Mouse (Mus musculus) spleen, adult 2 months (tissue): ENCODE results near the gene Rpl27. TPM values are rescaled to one million over a fixed set of nuclear protein-coding genes. Genes with fewer than 3 reads are reported as not detected.

ENCODE experiments used
- DNase-seq, 2 experiments: peaks; one replicate each; pipeline versions ENCODE4 v3.0.0 to v3.0.0-alpha.2; 2012 to 2021; ENCODE audit warnings: low spot score in 2 of 2, low read depth in 1 of 2
- H3K27ac ChIP-seq: fragments of 200-500 bp; 2 replicates; pipeline ENCODE4 v1.5.1; 2012; ENCODE audit warnings: low read length, inconsistent platforms; ENCODE audit not compliant: insufficient read depth
- H3K27me3 ChIP-seq: fragments of 200-500 bp; 2 replicates; pipeline ENCODE4 v1.6.1; 2012; ENCODE audit warnings: mild to moderate bottlenecking, moderate library complexity, low read length, inconsistent platforms; ENCODE audit not compliant: control insufficient read depth, insufficient read depth
- H3K36me3 ChIP-seq: fragments of 200-500 bp; 2 replicates; pipeline ENCODE4 v1.6.1; 2012; ENCODE audit warnings: mild to moderate bottlenecking, low read length, inconsistent platforms; ENCODE audit not compliant: control insufficient read depth, insufficient read depth
- H3K4me1 ChIP-seq: fragments of 200-500 bp; 2 replicates; pipeline ENCODE4 v1.6.1; 2011; ENCODE audit warnings: inconsistent platforms; ENCODE audit not compliant: control insufficient read depth, insufficient read depth, insufficient read length
- H3K4me3 ChIP-seq: fragments of 200-500 bp; 2 replicates; pipeline ENCODE4 v1.5.1; 2011; ENCODE audit warnings: mild to moderate bottlenecking, inconsistent platforms; ENCODE audit not compliant: insufficient read depth, insufficient read length; ENCODE audit errors: extremely low read depth
- CTCF ChIP-seq: fragments of 200-500 bp; IDR thresholded peaks from 2 replicates; pipeline ENCODE4 v1.5.1; 2011; ENCODE audit warnings: mild to moderate bottlenecking, inconsistent platforms; ENCODE audit not compliant: insufficient read depth, insufficient read length, insufficient replicate concordance; ENCODE audit errors: extremely low read depth
- POLR2A ChIP-seq: fragments of 200-500 bp; IDR thresholded peaks from 2 replicates; pipeline ENCODE4 v1.6.1; 2011; ENCODE audit warnings: low read depth, low read length, inconsistent platforms
- WGBS: fragments of 180-500 bp; shearing (Covaris S2); methylation state at CpG from one replicate; pipeline ENCODE4 v1.1.7; 2018; 5-methylcytosine and 5-hydroxymethylcytosine counted together
- polyA plus RNA-seq: library from polyadenylated mRNA; depleted of rRNA; stranded (reverse); fragments of >200 nt; gene quantifications from 2 replicates; pipeline ENCODE4 v1.2.3, GENCODE M21; 2012; rRNA removed

Gene Rpl27
- polyA plus RNA-seq, result 430 and 509 TPM in 2 replicates

DNA sequence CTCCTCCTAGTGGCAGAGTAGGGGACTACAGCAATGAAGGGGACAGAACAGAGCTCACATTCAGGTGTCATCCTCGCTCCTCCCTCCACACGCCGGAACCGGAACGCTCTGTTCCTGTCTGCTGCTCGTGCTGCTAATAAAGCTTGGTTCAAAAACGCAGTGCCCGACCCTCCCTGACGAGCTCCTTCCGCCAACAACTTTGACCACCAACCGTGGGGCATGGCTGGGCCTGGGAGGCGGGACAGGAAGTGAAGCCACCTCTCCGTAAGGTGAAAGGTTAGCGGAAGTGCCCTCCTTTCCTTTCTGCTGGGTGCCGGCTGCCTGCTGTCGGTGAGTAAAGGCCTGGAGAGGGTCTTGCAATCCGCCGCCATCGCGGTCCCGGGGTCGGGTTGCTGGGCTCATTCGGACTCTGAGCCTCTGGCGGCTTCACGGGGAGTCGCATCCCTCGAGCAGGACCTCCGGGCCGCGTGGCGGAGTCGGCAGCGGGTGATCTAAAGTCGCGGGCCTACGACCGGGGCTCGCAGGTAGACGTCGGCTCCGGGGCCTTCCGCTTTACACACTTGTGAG is at the start of gene Rpl27:
TSS of gene Rpl27 (plus strand) at position 172 of the 567 bp plus-strand sequence.
- Histone ChIP-seq H3K27me3 (no peaks in the 10 kb centered on the region), H3K36me3 (peaks cover 14% of the 10 kb centered on the region), H3K4me3 (peak within 1 kb of the TSS; percentile 71), H3K4me1 (peaks cover 6% of the 10 kb centered on the region; the same call in 1 of the 2 replicates), H3K27ac (peak within 1 kb of the TSS; percentile 81)
- peak; percentile 76 for TF ChIP-seq POLR2A
- TF ChIP-seq CTCF, result peak; percentile 59; the same call in 1 of the 2 replicates
- DNase-seq, result peak; percentile 96 to 100
- under 1% methylated on average over 42 of the region's 42 CpGs for WGBS

- no peak overlapping the region for H3K27ac ChIP-seq
- no peaks in the 10 kb centered on the region for H3K36me3 ChIP-seq
- no peaks in the 10 kb centered on the region for H3K27me3 ChIP-seq
- no peak overlapping the region for H3K4me3 ChIP-seq
- DNase-seq, result peak in 1 of 2 experiments; percentile 38
- 6% methylated on average over 8 of the region's 8 CpGs for WGBS
- H3K4me1 ChIP-seq, result no peaks in the 10 kb centered on the region
- TF ChIP-seq CTCF (peak; percentile 60; the same call in 1 of the 2 replicates), POLR2A (no peak)
Observed at GRCm38 (mm10) chr11:101395110-101395509, 47.0 kb upstream of the Rpl27 start.

DNA sequence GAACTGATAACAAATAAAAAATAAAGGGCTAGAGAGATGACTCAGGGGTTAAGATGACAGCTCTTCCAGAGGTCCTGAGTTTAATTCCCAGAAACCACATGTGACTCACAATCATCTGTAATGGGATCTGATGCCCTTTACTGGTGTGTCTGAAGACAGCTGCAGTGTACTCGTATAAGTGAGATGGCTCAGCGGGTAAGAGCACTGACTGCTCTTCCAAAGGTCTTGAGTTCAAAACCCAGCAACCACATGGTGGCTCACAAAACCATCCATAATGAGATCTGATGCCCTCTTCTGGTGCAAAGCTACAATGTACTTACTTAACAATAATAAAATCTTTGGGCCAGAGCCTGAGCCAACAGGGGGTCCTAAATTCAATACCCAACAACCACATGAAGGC is 26.8 kb upstream of the Rpl27 start:
- Histone ChIP-seq H3K27me3 (no peaks in the 10 kb centered on the region), H3K27ac (no peak overlapping the region), H3K4me1 (peaks cover 5% of the 10 kb centered on the region; the same call in 1 of the 2 replicates), H3K36me3 (peaks cover 8% of the 10 kb centered on the region), H3K4me3 (no peak overlapping the region)
- WGBS, result 91% methylated on average over 2 of the region's 2 CpGs
- no peak for TF ChIP-seq CTCF
- no peak for TF ChIP-seq POLR2A
- no peak for DNase-seq

DNA sequence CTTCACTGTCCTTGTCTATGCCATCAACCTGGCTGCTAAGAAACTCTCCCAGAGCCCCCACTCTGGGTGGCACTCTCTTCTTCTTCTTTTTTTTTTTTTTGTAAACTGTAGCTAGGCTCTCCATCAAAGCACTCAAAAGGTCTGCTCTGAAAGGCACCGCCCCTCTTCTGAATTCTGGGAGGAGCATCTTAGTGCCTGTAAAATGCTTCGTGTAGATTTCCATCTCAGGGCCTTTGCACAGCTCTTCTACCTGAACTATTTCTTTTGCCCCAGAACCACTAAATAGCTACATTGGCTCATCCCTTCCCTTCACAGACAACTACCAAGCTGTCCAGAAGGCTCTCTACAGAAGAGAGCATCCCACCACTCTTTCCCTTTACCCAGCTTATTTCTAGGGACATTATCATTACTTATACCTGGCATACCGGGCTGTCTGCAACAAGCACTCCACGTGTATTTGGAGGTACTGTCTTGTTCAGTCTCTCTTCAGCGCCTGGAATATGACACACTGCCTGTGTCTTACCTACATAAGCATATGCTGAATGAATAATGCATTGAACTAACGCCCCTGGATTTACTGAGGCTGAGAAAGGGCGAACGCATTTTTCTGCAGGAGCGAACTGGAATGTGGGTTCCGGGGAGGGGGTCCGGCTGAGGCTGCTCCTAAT is 25.5 kb upstream of the Rpl27 start:
- TF ChIP-seq CTCF (no peak), POLR2A (no peak)
- DNase-seq, result no peak
- 1% methylated on average over 11 of the region's 11 CpGs for WGBS

DNA sequence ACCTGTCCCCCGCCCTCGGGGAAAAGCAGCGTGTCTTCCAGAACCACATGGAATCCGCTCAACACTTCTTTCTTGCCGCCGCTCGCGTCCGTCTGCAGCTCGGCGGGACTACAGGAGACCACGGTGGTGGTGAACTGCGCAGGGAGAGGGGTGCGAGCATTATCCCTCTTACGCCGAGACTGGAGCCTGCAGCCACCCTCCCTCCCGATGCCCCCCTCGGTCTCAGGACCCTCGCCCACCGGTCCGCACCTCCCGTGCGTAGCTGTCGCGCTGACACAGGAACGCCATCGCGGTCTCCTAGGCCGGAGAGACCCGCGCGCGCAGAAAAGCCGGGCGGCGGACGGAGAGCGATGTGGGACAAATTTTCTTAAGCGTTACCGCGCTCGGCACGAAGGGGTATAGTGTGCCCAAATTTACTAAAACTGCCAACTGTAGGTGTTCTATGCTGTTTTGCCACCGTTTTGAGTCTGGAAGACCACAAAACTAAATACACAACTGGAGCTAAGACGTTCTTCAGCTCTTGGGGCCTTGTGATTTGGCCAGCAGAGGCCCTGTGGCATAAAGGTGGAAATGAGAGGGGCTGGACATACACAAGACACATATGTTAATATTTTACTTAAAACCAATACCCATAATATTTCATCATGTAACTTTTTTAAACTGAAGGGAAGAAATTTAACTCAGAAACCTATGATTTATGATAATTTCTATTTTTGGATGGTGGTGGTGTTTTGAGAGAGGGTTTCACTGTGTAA is 24.8 kb upstream of the Rpl27 start, which contains the start of gene Aarsd1:
TSS of gene Aarsd1 (minus strand) at position 515 of the 755 bp plus-strand sequence.
- WGBS, result under 1% methylated on average over 45 of the region's 45 CpGs
- TF ChIP-seq CTCF, result no peak
- TF ChIP-seq POLR2A, result peak; percentile 35
- peak; percentile 54 to 86 for DNase-seq

More for the DNA sequence above, 25.5 kb upstream of the Rpl27 start:
- Histone ChIP-seq H3K27me3 (no peaks in the 10 kb centered on the region), H3K36me3 (no peaks in the 10 kb centered on the region; the same call in 1 of the 2 replicates), H3K4me1 (peaks cover 5% of the 10 kb centered on the region; the same call in 1 of the 2 replicates), H3K27ac (no peak overlapping the region), H3K4me3 (peak overlapping the region; percentile 99)

DNA sequence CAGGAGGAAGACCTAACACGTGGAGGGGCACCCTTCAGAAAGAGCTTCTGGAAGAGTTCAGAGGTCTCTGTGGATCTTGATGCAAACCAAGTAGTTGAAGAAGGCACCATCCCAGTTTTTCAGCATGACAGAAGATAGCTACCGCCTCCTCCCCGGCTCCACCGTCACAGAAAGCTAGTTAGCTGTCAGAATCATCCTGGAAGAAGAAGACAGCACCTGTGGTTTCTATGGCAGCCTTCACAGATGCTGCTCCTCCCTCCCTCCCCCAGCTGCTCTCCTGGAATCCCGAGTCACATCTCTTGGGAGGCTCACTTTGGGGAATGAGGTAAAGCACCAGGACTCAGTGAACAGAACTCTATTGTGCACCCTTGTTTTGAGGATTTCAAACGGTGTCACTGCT is 23.1 kb upstream of the Rpl27 start:
- 84% methylated on average over 6 of the region's 6 CpGs for WGBS
- no peak for DNase-seq
- TF ChIP-seq POLR2A (no peak), CTCF (no peak)

More for the DNA sequence above, 24.8 kb upstream of the Rpl27 start, which contains the start of gene Aarsd1:
- Histone ChIP-seq H3K36me3 (no peaks in the 10 kb centered on the region; the same call in 1 of the 2 replicates), H3K4me3 (peak within 1 kb of the TSS; percentile 99), H3K4me1 (peaks cover 5% of the 10 kb centered on the region; the same call in 1 of the 2 replicates), H3K27ac (peak within 1 kb of the TSS; percentile 49; the same call in 1 of the 2 replicates), H3K27me3 (no peaks in the 10 kb centered on the region)

More for the DNA sequence above, 23.1 kb upstream of the Rpl27 start:
- H3K36me3 ChIP-seq, result no peaks in the 10 kb centered on the region
- H3K4me1 ChIP-seq, result peaks cover 7% of the 10 kb centered on the region; the same call in 1 of the 2 replicates
- H3K27ac ChIP-seq, result no peak overlapping the region
- H3K4me3 ChIP-seq, result no peak overlapping the region
- H3K27me3 ChIP-seq, result no peaks in the 10 kb centered on the region
